Mouse (Mus musculus): Measurements from ENCODE around the gene Kmt2c.
"Not testable (repeated sequence)": the region's sequence is repeated elsewhere in the genome, so short reads cannot be mapped to it uniquely, and the experiment has no call there.

Gene Kmt2c

DNA sequence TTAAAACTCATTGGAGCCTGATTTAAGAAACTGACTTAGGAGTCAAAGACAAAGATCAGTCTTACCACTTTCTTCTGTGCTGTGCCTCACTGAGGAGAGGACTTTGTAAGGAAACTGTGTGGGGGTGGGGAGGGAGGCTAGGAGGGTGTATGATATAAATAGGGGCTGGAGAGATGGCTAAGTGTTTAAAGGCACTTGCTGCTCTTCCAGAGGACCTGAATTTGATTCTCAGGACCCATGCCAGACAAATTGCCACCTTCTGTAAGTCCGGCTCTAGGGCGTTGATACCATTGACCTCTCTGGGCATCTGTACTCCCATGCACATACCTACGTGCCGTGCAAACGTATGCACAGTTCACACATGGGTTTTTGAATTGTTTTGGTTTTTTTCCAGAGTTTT, 7.5 kb upstream of the Kmt2c start:
- no peak for DNase-seq

- no peak for DNase-seq
Observed at GRCm38 (mm10) chr5:25500686-25501085, 2.1 kb upstream of the Kmt2c start.

DNA sequence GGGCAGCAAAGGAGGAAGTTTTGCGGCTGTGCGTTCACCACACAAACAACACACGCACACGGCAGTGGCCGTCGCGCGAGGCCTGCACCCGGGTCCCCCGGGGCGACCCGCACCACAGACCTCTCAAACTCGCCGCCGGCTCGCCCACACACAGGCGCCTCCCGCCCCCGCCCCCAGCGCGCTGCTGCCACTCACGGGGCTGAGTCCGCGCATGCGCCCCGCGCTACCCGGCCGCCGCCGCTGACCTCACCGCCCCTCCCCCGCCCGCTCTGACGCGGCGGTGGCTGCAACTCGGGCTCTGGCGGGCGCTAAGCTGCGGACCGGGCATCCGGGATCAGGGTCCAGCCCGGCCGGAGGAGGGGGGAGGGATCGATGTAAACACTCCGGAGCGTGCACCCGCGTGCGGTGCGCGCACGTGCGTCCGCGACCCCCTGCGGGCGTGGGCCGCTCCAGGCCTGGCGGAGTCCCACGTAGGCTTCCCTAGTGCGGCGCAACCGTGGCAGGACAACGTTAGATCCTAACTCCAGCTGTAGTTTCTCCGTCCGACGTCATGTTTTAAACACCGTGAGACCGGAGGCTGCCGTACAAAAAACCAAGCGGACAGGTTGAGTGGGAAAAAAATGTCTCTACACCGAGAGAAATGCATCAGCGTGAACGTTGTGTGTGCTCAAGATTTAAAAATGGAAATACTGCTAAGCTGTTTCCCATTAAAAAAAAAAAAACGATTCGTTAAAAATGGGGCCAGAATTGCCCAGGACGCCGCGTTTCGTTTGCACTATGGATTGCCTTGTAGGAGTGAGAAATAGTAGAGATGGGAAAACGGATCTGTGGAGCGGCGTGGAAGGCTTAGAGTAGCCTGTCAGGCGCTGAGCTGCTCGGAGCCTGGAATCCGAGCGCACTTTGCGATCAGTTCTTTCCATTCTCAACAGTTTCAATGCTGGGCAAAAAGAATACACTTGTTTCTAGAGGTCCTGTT, 1.1 kb upstream of the Kmt2c start:
- peak; percentile 97 to 99 for DNase-seq

DNA sequence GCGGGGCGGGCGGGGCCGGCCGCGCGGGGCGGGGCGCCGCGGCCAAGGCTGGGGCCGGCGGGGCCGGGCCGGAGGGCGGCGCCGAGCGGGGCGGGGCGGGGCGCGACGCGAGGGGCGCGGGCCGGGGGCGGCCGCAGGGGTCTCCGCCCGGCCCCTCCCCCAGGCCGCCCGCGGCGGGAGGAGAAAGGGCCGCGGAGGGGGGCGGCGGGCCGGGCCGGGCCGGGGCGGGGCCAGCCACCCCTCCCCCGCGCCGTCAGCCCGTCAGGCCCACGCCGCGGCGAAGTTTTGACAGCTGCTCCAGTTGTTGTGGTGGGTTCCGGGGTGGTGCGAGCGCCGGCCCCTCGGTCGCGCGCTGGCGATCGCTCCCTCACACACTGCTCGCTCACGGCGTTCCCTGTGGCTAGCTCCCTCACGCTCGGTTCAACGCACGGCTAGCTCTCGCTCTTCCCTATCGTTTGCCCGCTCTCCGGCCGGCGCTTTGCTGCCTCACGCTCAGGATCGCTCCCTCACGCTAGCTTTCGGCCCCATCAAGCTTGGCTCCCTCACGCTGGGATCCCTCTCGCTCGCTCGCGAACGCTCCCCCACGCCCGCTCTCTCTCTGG, 339 bp upstream of the Kmt2c start:
- peak; percentile 77 to 89 for DNase-seq

DNA sequence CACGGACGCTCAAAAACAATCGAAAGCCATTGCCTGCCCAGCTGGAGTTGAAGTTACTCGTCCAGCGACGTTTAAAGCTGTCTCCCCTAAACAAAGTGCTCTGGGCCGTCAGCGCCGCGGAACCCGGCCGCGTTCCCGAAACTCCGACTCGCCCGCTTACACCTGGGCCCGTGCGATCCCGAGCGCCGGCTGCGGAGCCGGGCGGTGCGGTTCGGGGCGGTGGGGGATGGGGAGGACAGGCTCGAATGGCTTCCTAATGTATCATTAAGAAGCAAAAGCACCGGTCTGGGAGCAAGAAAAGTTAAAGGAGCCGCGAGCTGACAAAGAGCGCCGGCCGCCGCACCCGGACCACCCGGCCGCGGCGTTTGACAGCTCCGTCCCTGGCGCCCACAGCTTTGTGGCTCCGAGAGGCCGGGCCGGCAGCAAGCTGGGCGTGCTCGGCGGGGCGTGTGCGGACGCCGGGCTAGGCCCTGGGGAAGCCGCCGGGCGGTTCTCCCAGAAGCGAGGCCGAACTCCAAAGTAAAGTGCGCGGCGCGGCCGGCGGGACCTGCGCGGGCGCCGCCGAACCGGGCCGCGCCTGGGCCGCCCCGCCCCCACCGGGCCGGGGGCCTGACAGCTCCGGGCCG, 750 bp downstream of the Kmt2c start:
- peak; percentile 48 to 78 for DNase-seq

DNA sequence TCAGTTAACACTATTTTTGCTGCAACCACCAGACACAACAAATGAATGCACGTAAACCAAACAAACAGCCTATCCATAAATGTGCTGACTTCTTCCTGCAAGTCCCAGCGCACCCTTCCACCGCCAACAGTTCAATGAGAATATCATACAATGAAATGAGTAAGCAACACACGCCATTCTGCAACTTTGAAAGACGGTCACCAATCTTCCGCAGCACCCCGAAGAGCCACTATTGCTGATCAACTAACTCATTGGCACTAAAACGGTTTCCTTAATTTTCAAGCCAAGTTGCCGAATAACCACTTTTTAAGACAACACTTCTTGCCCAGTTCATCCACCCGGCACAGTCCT, 1.2 kb downstream of the Kmt2c start:
- DNase-seq: no peak

- DNase-seq: no peak
Observed at GRCm38 (mm10) chr5:25496652-25497051, 1.9 kb downstream of the Kmt2c start.

- DNase-seq: no peak
Observed at GRCm38 (mm10) chr5:25478863-25479262, 19.7 kb downstream of the Kmt2c start.

- no peak for DNase-seq
Observed at GRCm38 (mm10) chr5:25475789-25476188, 22.8 kb downstream of the Kmt2c start.

DNA sequence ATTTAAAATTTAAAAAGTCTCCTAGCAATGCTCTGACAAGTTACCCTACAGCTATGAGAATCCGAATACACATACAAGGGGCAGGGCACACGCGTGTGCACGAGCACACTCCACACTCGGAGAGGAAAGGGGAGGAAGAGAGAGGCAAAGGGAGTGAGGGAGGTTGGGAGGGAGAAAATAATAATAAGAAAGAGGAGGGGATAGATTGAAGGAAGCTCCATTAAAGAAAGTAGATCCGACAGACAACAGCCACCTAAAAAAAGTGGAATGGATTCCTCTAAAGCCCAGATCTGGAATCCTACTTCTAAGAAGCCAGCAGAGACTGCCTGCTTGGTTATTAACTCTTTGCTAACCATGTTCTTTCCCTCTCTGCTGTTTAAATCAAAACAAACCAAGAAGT, 26.5 kb downstream of the Kmt2c start:
- peak in 1 of 2 experiments; percentile 11 for DNase-seq

DNA sequence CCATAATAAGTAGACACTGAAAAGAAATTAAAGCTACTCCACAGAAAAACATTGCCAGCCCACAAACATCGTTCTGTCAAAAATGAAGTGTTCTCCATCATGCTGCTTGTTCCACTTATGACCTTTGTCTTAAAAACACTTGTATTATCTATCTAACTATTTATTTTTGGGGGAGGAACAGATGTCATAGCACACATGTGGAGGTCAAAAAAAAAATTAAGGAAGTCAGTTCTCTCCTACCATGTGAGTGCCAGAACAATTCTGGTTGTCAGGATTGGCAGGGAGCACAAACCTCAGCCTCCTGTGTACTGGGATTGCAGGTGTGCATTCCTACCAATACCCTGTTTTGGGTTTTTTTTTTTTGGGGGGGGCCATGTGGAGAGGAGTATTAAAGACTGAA, 36.6 kb downstream of the Kmt2c start:
- no peak for DNase-seq

- DNase-seq: not testable (repeated sequence)
Observed at GRCm38 (mm10) chr5:25455432-25455831, 43.2 kb downstream of the Kmt2c start.

GRCm38 (mm10) chr5:25452691-25453090, 45.9 kb downstream of the Kmt2c start:
- DNase-seq: no peak

GRCm38 (mm10) chr5:25437508-25437907, 61.1 kb downstream of the Kmt2c start:
- DNase-seq: no peak

DNA sequence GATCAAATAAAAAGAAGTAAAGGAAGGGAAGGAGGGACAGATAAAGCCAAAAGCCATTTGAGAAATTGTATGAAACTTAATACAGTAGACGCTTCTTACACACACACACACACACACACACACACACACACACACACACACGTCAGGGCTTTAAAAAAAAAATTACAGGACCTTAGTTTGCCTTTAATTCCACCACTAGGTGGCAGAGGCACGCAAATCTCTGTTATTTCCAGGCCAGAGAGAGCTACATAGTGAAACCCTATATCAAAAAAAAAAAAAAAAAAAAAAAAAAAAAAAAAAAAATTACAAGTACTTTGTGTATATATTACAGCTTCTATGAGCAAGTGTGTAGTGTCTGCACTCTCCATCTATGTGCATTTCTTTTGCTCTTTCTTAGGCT, 62.5 kb downstream of the Kmt2c start:
- peak; percentile 62 to 78 for DNase-seq

DNA sequence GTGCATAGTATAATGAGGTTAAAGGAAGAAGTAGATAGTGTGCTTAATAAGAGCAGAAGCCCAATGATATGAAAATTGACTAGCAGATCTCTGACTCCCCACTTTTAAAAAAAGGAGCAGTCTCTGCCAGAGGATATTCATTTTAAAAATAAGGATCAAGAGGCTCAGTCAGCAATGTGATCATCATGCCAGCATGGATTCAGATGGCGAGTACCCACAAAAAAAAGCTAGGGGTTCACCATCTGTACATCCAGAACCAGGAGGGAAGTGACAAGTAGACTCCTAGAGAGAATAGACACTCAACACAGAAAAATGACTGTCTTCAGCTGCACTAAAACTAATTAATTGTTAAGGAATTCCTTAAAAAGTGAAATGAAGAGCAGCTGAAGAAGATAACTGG, 76.0 kb downstream of the Kmt2c start:
- DNase-seq: no peak

GRCm38 (mm10) chr5:25420601-25421000, 78.0 kb downstream of the Kmt2c start:
- DNase-seq: peak; percentile 69 to 81

- DNase-seq: no peak
Observed at GRCm38 (mm10) chr5:25415382-25415781, 83.2 kb downstream of the Kmt2c start.

DNA sequence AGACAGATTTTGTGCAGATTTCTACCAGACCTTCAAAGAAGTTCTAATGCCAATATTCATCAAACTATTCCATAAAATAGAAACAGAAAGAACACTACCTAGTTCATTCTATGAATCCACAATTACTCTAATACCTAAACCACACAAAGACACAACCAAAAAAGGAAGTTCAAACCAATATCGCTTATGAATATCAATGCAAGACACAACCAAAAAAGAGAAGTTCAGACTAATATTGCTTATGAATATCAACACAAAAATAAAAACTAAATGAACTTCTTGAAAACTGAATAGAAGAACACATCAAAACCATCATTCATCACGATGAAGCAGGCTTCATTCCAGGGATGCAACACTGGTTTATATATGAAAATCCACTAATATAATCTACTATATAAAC, 101.9 kb downstream of the Kmt2c start:
- no peak for DNase-seq

GRCm38 (mm10) chr5:25392655-25393054, 105.9 kb downstream of the Kmt2c start:
- no peak for DNase-seq

- peak; percentile 29 to 54 for DNase-seq
Observed at GRCm38 (mm10) chr5:25383581-25383980, 115.0 kb downstream of the Kmt2c start.

GRCm38 (mm10) chr5:25379188-25379587, 119.4 kb downstream of the Kmt2c start:
- DNase-seq: no peak

GRCm38 (mm10) chr5:25368420-25368819, 130.2 kb downstream of the Kmt2c start:
- DNase-seq: no peak

GRCm38 (mm10) chr5:25367126-25367525, 131.5 kb downstream of the Kmt2c start:
- no peak for DNase-seq

All from kidney, postnatal 36 days (tissue).